Mouse (Mus musculus) adrenal gland, adult 18-20 months (tissue): Measurements from ENCODE around the gene Mfsd12. TPM values are rescaled to one million over a fixed set of nuclear protein-coding genes. Genes with fewer than 3 reads are reported as not detected.

Source experiments
- DNase-seq, 2 experiments: peaks; one replicate each; pipeline ENCODE4 v3.0.0; 2021 to 2022; ENCODE audit warnings: low spot score in 2 of 2
- long read RNA-seq, 2 experiments: library from polyadenylated mRNA; stranded (forward); transcript quantifications; one replicate each; pipeline ENCODE4 v2.0.0; 2021
- total RNA-seq, 2 experiments: library from RNA; stranded (reverse); gene quantifications; 1 replicate in 1 of 2; 2 replicates in 1 of 2; pipeline ENCODE4 v1.2.3; 2021

The Mfsd12 gene
- total RNA-seq, result 10 to 100 TPM; 16.0 to 29.6 TPM
- long read RNA-seq, experiment 1, transcript Mfsd12-201 (10 exons, 3,971 nt), result major isoform, 59 of 76 reads
- long read RNA-seq, experiment 1, partial matches to known transcripts, result 4 of 76 reads
- long read RNA-seq, experiment 1, other reads (novel, unspliced or antisense), result 13 of 76 reads
- long read RNA-seq, experiment 2, transcript Mfsd12-201 (10 exons, 3,971 nt), result major isoform, 41 of 61 reads
- long read RNA-seq, experiment 2, partial matches to known transcripts, result 6 of 61 reads
- long read RNA-seq, experiment 2, other reads (novel, unspliced or antisense), result 14 of 61 reads

DNA sequence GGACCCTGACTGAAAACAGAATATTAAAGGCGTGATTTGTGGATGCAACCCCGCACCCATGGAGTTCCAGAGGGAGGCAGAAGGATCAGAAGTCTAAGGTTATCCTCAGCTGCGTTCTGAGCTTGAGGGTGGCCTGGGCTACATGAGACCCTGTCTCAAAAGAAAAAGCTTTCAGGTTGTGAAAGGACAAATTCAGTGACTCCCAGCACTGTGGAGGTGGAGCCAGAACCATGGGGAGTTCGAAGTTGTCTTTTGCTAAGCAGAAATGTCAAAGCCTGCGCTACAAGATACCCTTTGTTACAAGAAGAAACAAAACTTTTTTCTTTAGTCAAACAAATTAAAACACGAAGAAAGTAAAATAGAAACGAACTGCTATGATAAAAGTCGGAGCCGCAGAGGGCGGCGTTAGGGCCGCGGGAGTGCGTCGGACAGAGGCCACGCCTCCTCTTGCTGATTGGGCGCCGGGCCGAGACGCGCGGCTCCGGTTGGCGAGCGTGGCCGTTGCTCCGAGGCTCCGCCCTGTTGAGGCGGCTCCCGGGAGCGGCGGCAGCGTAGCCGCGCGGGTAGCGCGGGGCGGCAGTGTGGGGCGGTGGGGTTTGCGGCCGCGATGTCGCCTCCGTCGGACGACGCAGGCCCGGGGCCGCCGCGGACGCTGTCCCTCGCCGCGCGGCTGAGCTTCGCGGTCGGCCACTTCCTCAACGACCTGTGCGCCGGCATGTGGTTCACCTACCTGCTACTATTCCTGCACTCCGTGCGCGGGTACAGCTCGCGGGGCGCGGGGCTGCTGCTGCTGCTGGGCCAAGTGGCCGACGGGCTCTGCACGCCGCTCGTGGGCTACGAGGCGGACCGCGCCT is at the start of gene Mfsd12:
TSS of gene Mfsd12 (plus strand) at position 501 of the 854 bp plus-strand sequence.
- DNase-seq, result peak; percentile 88 to 89

DNA sequence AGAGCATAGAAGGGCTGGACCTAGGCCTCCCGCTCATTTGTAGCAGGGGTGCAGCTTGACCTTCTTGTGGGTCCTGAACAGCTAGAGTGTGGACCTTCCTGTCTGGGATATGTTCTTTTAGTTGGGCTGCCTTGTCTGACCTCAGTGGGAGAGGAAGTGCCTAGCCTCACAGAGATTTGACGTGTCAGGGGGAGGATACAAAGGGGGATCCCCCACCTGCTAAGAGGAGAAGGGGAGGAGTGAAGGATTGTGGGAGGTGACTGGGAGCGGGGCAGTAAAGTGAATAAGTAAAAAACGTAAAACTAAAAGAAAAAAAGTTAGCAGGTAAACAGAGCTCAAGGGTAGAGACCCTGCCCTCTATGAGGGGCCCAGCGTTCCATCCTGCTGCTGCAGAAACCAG is 47.7 kb upstream of the Mfsd12 start:
- no peak for DNase-seq

- no peak for DNase-seq
Measured at GRCm38 (mm10) chr10:81313581-81313980, 43.7 kb upstream of the Mfsd12 start.

- no peak for DNase-seq
Measured at GRCm38 (mm10) chr10:81314201-81314600, 43.1 kb upstream of the Mfsd12 start.

- no peak for DNase-seq
Measured at GRCm38 (mm10) chr10:81315587-81315986, 41.7 kb upstream of the Mfsd12 start.

GRCm38 (mm10) chr10:81316338-81317060 is 40.8 kb upstream of the Mfsd12 start:
- no peak for DNase-seq

DNA sequence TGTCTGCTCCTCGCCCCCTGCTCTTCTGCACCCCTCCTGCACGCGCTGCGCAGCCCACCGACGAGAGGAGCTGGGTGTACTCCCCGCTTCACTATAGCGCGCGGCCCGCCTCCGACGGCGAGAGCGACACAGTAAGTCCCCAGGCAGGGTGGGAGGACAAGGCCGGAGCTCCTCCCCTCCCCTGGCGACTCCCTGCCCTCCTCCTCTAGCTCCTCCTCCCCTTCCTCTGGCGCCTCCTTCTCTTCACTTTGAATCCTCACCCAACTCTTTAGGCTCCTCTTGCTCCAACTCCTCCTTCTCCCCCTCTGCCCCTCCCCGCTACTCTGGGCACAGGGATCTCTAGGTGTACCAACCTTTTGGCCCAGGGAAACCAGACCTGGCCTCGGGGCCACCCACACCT is 40.0 kb upstream of the Mfsd12 start:
- DNase-seq, result peak; percentile 51 to 63

GRCm38 (mm10) chr10:81318589-81319329 is 38.5 kb upstream of the Mfsd12 start:
- peak; percentile 67 to 68 for DNase-seq

GRCm38 (mm10) chr10:81319330-81319699 is 38.0 kb upstream of the Mfsd12 start:
- DNase-seq, result peak in 1 of 2 experiments; percentile 32

DNA sequence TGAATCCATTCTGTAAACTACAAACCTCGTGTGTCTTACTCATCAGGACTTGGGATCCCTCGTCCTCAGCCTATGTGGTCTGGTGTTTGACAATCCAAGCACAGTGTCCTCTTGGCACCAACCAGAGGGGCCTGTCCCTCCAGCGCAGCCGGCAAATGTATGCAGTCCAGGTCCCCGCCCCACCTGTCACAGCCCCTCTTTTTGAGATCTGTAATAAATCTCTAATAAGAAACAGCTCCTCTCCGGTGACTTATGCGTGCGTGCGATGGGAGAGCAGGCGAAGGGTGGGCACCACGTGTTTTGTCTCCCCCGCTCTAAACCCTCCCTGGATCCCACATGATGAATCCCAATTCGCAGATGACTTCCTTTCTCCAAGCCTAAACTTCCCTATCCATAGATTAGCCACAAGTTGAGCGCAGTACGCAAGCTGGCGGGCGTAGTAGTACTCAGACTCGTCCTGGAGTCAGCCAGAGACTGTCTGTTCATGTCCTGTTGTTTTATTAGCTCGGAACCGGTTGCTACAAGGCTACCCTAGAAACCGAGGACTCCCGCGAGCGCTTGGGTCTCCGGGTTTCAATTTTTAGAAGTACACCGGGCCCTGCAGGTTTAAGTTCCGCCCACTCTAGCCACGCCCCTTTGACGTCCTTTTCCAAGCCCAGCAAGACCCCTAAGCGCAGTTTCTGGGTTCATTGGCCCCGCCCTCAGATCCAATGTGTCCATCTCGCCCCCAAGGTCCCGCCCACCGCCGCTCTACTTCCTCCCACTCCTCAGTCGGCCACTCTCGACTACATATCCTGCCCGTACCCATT is 37.3 kb upstream of the Mfsd12 start:
- DNase-seq, result peak; percentile 90 to 91

- DNase-seq, result peak; percentile 90 to 91
Measured at GRCm38 (mm10) chr10:81320550-81321347, 36.5 kb upstream of the Mfsd12 start, which contains the start of gene Cactin. Gene Cactin (plus strand): TSS chr10:81321103.

- DNase-seq, result no peak
Measured at GRCm38 (mm10) chr10:81321436-81321835, 35.9 kb upstream of the Mfsd12 start.

DNA sequence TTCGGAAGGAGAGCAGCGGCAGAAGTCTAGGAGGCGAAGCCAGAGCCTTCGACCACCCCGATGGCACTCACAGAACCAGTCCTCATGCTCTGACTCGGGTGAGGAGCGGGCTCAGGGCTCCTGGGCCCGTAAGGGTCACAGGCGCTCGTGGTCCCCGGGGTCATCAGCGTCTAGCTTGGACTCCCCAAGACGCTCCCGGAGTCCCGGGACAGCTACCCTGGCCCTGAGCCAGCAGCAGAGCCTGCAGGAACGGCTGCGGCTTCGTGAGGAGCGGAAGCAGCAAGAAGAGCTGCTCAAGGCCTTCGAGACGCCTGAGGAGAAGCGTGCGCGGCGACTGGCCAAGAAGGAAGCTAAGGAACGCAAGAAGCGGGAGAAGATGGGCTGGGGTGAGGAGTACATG is 34.8 kb upstream of the Mfsd12 start:
- DNase-seq, result no peak

GRCm38 (mm10) chr10:81323141-81323775 is 34.0 kb upstream of the Mfsd12 start:
- DNase-seq, result no peak

GRCm38 (mm10) chr10:81323791-81324530 is 33.3 kb upstream of the Mfsd12 start:
- no peak for DNase-seq

GRCm38 (mm10) chr10:81325176-81325575 is 32.1 kb upstream of the Mfsd12 start:
- no peak for DNase-seq

DNA sequence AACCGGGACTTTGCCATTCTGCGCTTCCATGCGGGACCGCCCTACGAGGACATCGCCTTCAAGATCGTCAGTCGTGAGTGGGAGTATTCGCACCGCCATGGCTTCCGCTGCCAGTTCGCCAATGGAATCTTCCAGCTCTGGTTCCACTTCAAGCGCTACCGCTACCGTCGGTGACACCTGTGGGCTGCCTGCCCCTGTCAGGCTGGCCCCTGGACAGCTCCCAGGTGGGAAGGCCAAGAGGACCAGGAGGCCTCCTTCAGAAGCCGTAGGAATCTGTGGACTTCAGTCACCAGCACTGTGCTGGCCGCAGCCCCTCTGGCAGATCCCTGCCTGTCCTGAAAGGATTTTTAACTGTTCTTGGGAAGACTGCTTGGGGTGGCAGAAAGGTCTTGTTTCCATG is 31.5 kb upstream of the Mfsd12 start:
- DNase-seq, result no peak

GRCm38 (mm10) chr10:81326858-81327257 is 30.4 kb upstream of the Mfsd12 start:
- no peak for DNase-seq
